Mouse (Mus musculus) heart, postnatal 0 days (tissue): ENCODE measurements around the gene Ggt1. TPM values are rescaled to one million over a fixed set of nuclear protein-coding genes. Genes with fewer than 3 reads are reported as not detected.
A peak's percentile ranks its signal among the peaks of the same experiment; 100 is the strongest.

Experiments
- ATAC-seq: fragments of 200-750 bp; cut with Nextera tagmentation; 2 replicates; pipeline ENCODE4 v1.8.0; 2017; ENCODE audit warnings: low read depth, moderate number of reproducible peaks, moderate library complexity; ENCODE audit not compliant: insufficient read depth
- DNase-seq: peaks from one replicate; pipeline ENCODE4 v3.0.0-alpha.2; 2016; ENCODE audit warnings: low spot score
- H3K27ac ChIP-seq: fragments of 300-500 bp; sonication (generic); 2 replicates; pipeline ENCODE4 v1.5.1; 2014; ENCODE audit warnings: low read depth, mild to moderate bottlenecking
- H3K27me3 ChIP-seq: fragments of 300-500 bp; sonication (generic); 2 replicates; pipeline ENCODE4 v1.6.1; 2014; ENCODE audit warnings: low read length, mixed read lengths; ENCODE audit not compliant: control insufficient read depth, insufficient read depth
- H3K36me3 ChIP-seq: fragments of 300-500 bp; sonication (generic); replicated peaks from 2 replicates; pipeline ENCODE4 v1.6.1; 2014; ENCODE audit warnings: low read length, mixed read lengths; ENCODE audit not compliant: control insufficient read depth, insufficient read depth
- H3K4me1 ChIP-seq: fragments of 300-500 bp; sonication (generic); 2 replicates; pipeline ENCODE4 v1.6.1; 2014; ENCODE audit warnings: antibody characterized with exemption; ENCODE audit not compliant: control insufficient read depth, insufficient read depth
- H3K4me2 ChIP-seq: fragments of 300-500 bp; sonication (generic); 2 replicates; pipeline ENCODE4 v1.6.1; 2014; ENCODE audit warnings: low read depth, mild to moderate bottlenecking, low read length, moderate library complexity
- H3K4me3 ChIP-seq: fragments of 300-500 bp; sonication (generic); 2 replicates; pipeline ENCODE4 v1.5.1; 2014; ENCODE audit warnings: low read depth, low read length
- H3K9ac ChIP-seq: fragments of 300-500 bp; sonication (generic); replicated peaks from 2 replicates; pipeline ENCODE4 v1.6.1; 2014; ENCODE audit warnings: low read depth, low read length, mixed read lengths
- H3K9me3 ChIP-seq: fragments of 300-500 bp; sonication (generic); replicated peaks from 2 replicates; pipeline ENCODE4 v1.6.1; 2016; ENCODE audit warnings: low read length; ENCODE audit not compliant: control insufficient read depth
- CTCF ChIP-seq: IDR thresholded peaks from 2 replicates; pipeline ENCODE4 v1.5.1; 2016; ENCODE audit warnings: antibody characterized with exemption, control low read depth, low read depth
- EP300 ChIP-seq: IDR thresholded peaks from 2 replicates; pipeline ENCODE4 v1.6.1; 2016; ENCODE audit warnings: antibody characterized with exemption, low read depth
- WGBS: fragments of 180-500 bp; shearing (Covaris S2); extraction: QIAGEN DNeasy Blood & Tissue Kit; methylation state at CpG from one replicate; pipeline ENCODE4 v1.1.7; 2014; 5-methylcytosine and 5-hydroxymethylcytosine counted together
- polyA plus RNA-seq: library from polyadenylated mRNA; unstranded; fragments of >200 nt; fragmentation: Nextera tagmentation; extraction: Ambion mirVana; gene quantifications from 2 replicates; pipeline ENCODE4 v1.2.1, GENCODE M21; 2015
- total RNA-seq: library from RNA; depleted of rRNA; stranded (reverse); fragments of >200 nt; gene quantifications from 2 replicates; pipeline ENCODE4 v1.2.3, GENCODE M21; 2014; ENCODE audit warnings: low replicate concordance

Gene Ggt1
- total and polyA plus RNA-seq, 2 experiments from 2014 or later: 0.37 TPM; not detected in 1

- Histone ChIP-seq H3K27me3 (peaks cover 23% of the 10 kb centered on the region), H3K4me1 (peaks cover 26% of the 10 kb centered on the region), H3K9ac (no peak overlapping the region), H3K36me3 (no peaks in the 10 kb centered on the region), H3K4me2 (no peak overlapping the region), H3K9me3 (no peaks in the 10 kb centered on the region), H3K27ac (no peak overlapping the region), H3K4me3 (no peak overlapping the region)
- 25% methylated on average over 3 of the region's 3 CpGs for WGBS
- no peak for TF ChIP-seq EP300
- no peak for TF ChIP-seq CTCF
- ATAC-seq (no peak), DNase-seq (no peak)
These were observed 2.9 kb upstream of the Ggt1 start for GRCm38 (mm10) chr10:75558515-75558914.

GRCm38 (mm10) chr10:75559041-75559675, 2.2 kb upstream of the Ggt1 start:
- DNase-seq (no peak), ATAC-seq (no peak)
- Histone ChIP-seq H3K27ac (no peak overlapping the region), H3K4me1 (peaks cover 26% of the 10 kb centered on the region), H3K9me3 (no peaks in the 10 kb centered on the region), H3K9ac (0 out of 2 replicates have a peak overlapping the region, but pooled peaks have one; percentile 56), H3K4me3 (peak overlapping the region; percentile 60), H3K27me3 (peaks cover 23% of the 10 kb centered on the region), H3K36me3 (no peaks in the 10 kb centered on the region), H3K4me2 (peak overlapping the region; percentile 99)
- WGBS: 9% methylated on average over 14 of the region's 14 CpGs
- no peak for TF ChIP-seq CTCF
- TF ChIP-seq EP300: no peak

GRCm38 (mm10) chr10:75559676-75560548, 1.5 kb upstream of the Ggt1 start, which contains the start of gene Lrrc75b:
Lrrc75b (minus strand) TSS chr10:75560330.
- TF ChIP-seq EP300 (no peak), CTCF (no peak)
- Histone ChIP-seq H3K27ac (no peak within 1 kb of the TSS; the same call in 1 of the 2 replicates), H3K27me3 (peaks cover 23% of the 10 kb centered on the region)

GRCm38 (mm10) chr10:75560549-75560899, 880 bp upstream of the Ggt1 start:
- H3K36me3 ChIP-seq: no peaks in the 10 kb centered on the region
- 30% methylated on average over 6 of the region's 6 CpGs for WGBS
- H3K4me1 ChIP-seq: peaks cover 26% of the 10 kb centered on the region
- H3K4me3 ChIP-seq: peak overlapping the region; percentile 60
- H3K27me3 ChIP-seq: peaks cover 23% of the 10 kb centered on the region
- no peak for TF ChIP-seq CTCF
- no peak for TF ChIP-seq EP300
- H3K4me2 ChIP-seq: peak overlapping the region; percentile 99
- H3K9me3 ChIP-seq: no peaks in the 10 kb centered on the region
- peak overlapping the region; percentile 56 for H3K9ac ChIP-seq
- ATAC-seq (0 out of 2 replicates have a peak, but pooled peaks have one; percentile 1), DNase-seq (no peak)
- no peak overlapping the region for H3K27ac ChIP-seq

More at GRCm38 (mm10) chr10:75559676-75560548, 1.5 kb upstream of the Ggt1 start, which contains the start of gene Lrrc75b:
- H3K4me2 ChIP-seq: peak within 1 kb of the TSS; percentile 99
- peaks cover 26% of the 10 kb centered on the region for H3K4me1 ChIP-seq
- ATAC-seq: peak; percentile 73
- H3K9me3 ChIP-seq: no peaks in the 10 kb centered on the region
- WGBS: under 1% methylated on average over 60 of the region's 75 CpGs
- peak within 1 kb of the TSS; percentile 60 for H3K4me3 ChIP-seq
- H3K9ac ChIP-seq: peak within 1 kb of the TSS; percentile 56
- DNase-seq: peak; percentile 29
- no peaks in the 10 kb centered on the region for H3K36me3 ChIP-seq

- DNase-seq (no peak), ATAC-seq (no peak)
- 0 out of 2 replicates have a peak, but pooled peaks cover 12% of the 10 kb centered on the region for H3K4me1 ChIP-seq
- H3K4me3 ChIP-seq: no peak overlapping the region
- no peaks in the 10 kb centered on the region for H3K36me3 ChIP-seq
- H3K4me2 ChIP-seq: no peak overlapping the region
- no peaks in the 10 kb centered on the region for H3K9me3 ChIP-seq
- WGBS: 78% methylated on average over 8 of the region's 8 CpGs
- H3K27me3 ChIP-seq: peaks cover 23% of the 10 kb centered on the region
- TF ChIP-seq EP300 (no peak), CTCF (no peak)
- H3K27ac ChIP-seq: no peak overlapping the region
- H3K9ac ChIP-seq: no peak overlapping the region
These were observed 1.2 kb downstream of the Ggt1 start for GRCm38 (mm10) chr10:75562596-75562995.
